Comparison of ENCODE assay signal across 24 mouse cellular contexts in the genomic region with DNA sequence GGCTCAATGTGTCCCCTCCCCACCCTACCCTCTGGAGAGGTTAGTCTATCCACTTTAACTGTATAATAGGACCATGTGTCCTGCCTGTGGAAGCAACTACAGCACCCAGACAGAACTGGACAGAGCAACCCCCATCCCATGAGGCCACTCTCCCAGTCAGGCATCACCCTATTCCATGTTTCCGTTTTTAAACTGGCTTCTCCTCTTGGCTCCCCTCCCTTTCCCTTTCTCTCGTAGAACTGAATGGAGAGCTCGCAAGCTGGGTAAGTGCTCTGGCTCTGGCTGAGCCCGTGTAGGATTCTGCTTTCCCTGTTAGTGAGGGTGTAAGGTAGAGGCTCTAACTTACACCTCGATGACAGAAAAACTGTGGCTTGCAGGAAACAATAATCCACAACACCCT. TPM values are rescaled to one million over a fixed set of nuclear protein-coding genes. Genes with fewer than 3 reads are reported as not detected.
DNase-seq lines count a peak whose midpoint lies in the region; ATAC-seq lines count a peak whose summit lies in the region.
"Had no signal": no experiment of that assay in that cellular context is flagged by ENCODE, and none has a peak within 500 bp of the region (broad histone marks: within the 10 kb centered on the region; RNA-seq: fewer than 3 reads in every experiment).

No protein-coding gene starts in this region.

- peak; percentile 89 for DNase-seq in heart, adult 11 months
- DNase-seq in heart, adult 8-10 months (ENCODE audit: low spot score), result no peak
- no peak for DNase-seq in heart, postnatal 4 days
- DNase-seq: adrenal gland, adult 8-10 months; adrenal gland, postnatal 14 days; adrenal gland, postnatal 36 days; B cell, adult 2 months; cerebellum, adult 11-12 months; cerebellum, adult 2 months; cerebellum, adult 9-10 months; cerebellum, postnatal 10 days; cerebellum, postnatal 25 days had no signal

- H3K9me3 ChIP-seq in heart, embryonic 12.5 days (replicated peaks), result no peaks in the 10 kb centered on the region
- H3K9me3 ChIP-seq in heart, embryonic 13.5 days, result no peaks in the 10 kb centered on the region
- no peaks in the 10 kb centered on the region for H3K9me3 ChIP-seq in heart, embryonic 16.5 days (replicated peaks; ENCODE audit: control insufficient read depth, low read length)
- H3K9me3 ChIP-seq: embryonic facial prominence, embryonic 10.5 days; embryonic facial prominence, embryonic 12.5 days; forebrain, embryonic 13.5 days; forebrain, embryonic 15.5 days; G1E had no signal

- no peak for ATAC-seq in heart, embryonic 12.5 days (ENCODE audit: insufficient number of reproducible peaks, low FRiP score)
- no peak for ATAC-seq in heart, embryonic 13.5 days (ENCODE audit: extremely low read depth, insufficient number of reproducible peaks, low FRiP score, low TSS enrichment)
- peak; percentile 69; the same call in 1 of the 2 replicates for ATAC-seq in heart, embryonic 16.5 days (replicated peaks; ENCODE audit: extremely low read depth, insufficient read depth, low FRiP score)
- ATAC-seq: activated CD4-positive, CD25-positive, alpha-beta regulatory T cell, adult 4 months; CD4-positive, CD25-positive, alpha-beta regulatory T cell, adult 4 months; forebrain, embryonic 13.5 days; forebrain, embryonic 15.5 days; Patski had no signal

- no peak overlapping the region for H3K4me3 ChIP-seq in heart, embryonic 12.5 days
- H3K4me3 ChIP-seq in heart, embryonic 13.5 days, result no peak overlapping the region
- H3K4me3 ChIP-seq in heart, embryonic 16.5 days (ENCODE audit: low read length), result no peak overlapping the region
- H3K4me3 ChIP-seq: embryonic facial prominence, embryonic 10.5 days; embryonic facial prominence, embryonic 12.5 days; forebrain, embryonic 13.5 days; forebrain, embryonic 15.5 days had no signal

- H3K27ac ChIP-seq in heart, embryonic 12.5 days (ENCODE audit: poor library complexity, severe bottlenecking), result no peak overlapping the region
- peak overlapping the region; percentile 53; the same call in 1 of the 2 replicates for H3K27ac ChIP-seq in heart, embryonic 13.5 days (replicated peaks)
- H3K27ac ChIP-seq in heart, embryonic 16.5 days (ENCODE audit: low read length), result peak overlapping the region; percentile 6; the same call in 1 of the 2 replicates
- H3K27ac ChIP-seq: embryonic facial prominence, embryonic 10.5 days; embryonic facial prominence, embryonic 12.5 days; forebrain, embryonic 13.5 days; forebrain, embryonic 15.5 days had no signal

- H3K36me3 ChIP-seq in heart, embryonic 12.5 days, result peaks cover 58% of the 10 kb centered on the region
- H3K36me3 ChIP-seq in heart, embryonic 13.5 days, result peaks cover 84% of the 10 kb centered on the region
- H3K36me3 ChIP-seq in heart, embryonic 16.5 days (ENCODE audit: control insufficient read depth, insufficient read depth), result peaks cover 37% of the 10 kb centered on the region

- no peak overlapping the region for H3K9ac ChIP-seq in heart, embryonic 12.5 days
- no peak overlapping the region for H3K9ac ChIP-seq in heart, embryonic 13.5 days
- no peak overlapping the region for H3K9ac ChIP-seq in heart, embryonic 16.5 days (ENCODE audit: low read length)
- H3K9ac ChIP-seq: embryonic facial prominence, embryonic 12.5 days; forebrain, embryonic 13.5 days; forebrain, embryonic 15.5 days had no signal

- H3K27me3 ChIP-seq in heart, embryonic 12.5 days (replicated peaks), result no peaks in the 10 kb centered on the region
- H3K27me3 ChIP-seq in heart, embryonic 13.5 days (replicated peaks), result no peaks in the 10 kb centered on the region
- no peaks in the 10 kb centered on the region for H3K27me3 ChIP-seq in heart, embryonic 16.5 days (ENCODE audit: control insufficient read depth, insufficient read depth, low read length)
- H3K27me3 ChIP-seq: CH12.LX; embryonic facial prominence, embryonic 12.5 days; forebrain, embryonic 13.5 days; forebrain, embryonic 15.5 days; Patski had no signal

- H3K4me2 ChIP-seq in heart, embryonic 12.5 days, result no peak overlapping the region
- H3K4me2 ChIP-seq in heart, embryonic 13.5 days, result no peak overlapping the region
- H3K4me2 ChIP-seq in heart, embryonic 16.5 days (ENCODE audit: low read depth, low read length), result no peak overlapping the region
- H3K4me2 ChIP-seq: embryonic facial prominence, embryonic 12.5 days; forebrain, embryonic 13.5 days; forebrain, embryonic 15.5 days had no signal

- 54% methylated on average over 5 of the region's 5 CpGs for WGBS in heart, embryonic 12.5 days
- WGBS in heart, embryonic 13.5 days, result 42% methylated on average over 5 of the region's 5 CpGs
- 45% methylated on average over 5 of the region's 5 CpGs for WGBS in heart, embryonic 16.5 days

- H3K4me1 ChIP-seq in heart, embryonic 12.5 days (replicated peaks), result peaks cover 29% of the 10 kb centered on the region
- H3K4me1 ChIP-seq in heart, embryonic 13.5 days, result peaks cover 32% of the 10 kb centered on the region
- peaks cover 14% of the 10 kb centered on the region for H3K4me1 ChIP-seq in heart, embryonic 16.5 days (ENCODE audit: control insufficient read depth, insufficient read depth, low read length)
- H3K4me1 ChIP-seq: embryonic facial prominence, embryonic 10.5 days; embryonic facial prominence, embryonic 12.5 days; forebrain, embryonic 13.5 days; forebrain, embryonic 15.5 days had no signal

RNA-seq across cellular contexts. Expression of gene Bptf, which starts 48.4 kb away (rescaled TPM):
- 19.6 and 21.7 TPM in 2 replicates for polyA plus RNA-seq in heart, embryonic 12.5 days (2016; fragmentation: Nextera tagmentation; extraction: Ambion mirVana)
- polyA plus RNA-seq in heart, embryonic 13.5 days (2015; fragmentation: Nextera tagmentation; extraction: Ambion mirVana), result 17.9 and 18.3 TPM in 2 replicates
- total RNA-seq in heart, adult 8-10 months (2022), result 10 to 100 TPM; 24.8 to 30.3 (median 28.6) TPM
- polyA plus RNA-seq in heart, embryonic 16.5 days (2015; fragmentation: Nextera tagmentation; extraction: Ambion mirVana), result 17.8 and 18.4 TPM in 2 replicates
- 10 to 100 TPM; 42.0 to 44.8 TPM for total RNA-seq in heart, postnatal 4 days (2021)

RNA-seq across cellular contexts. Expression of gene 1810010H24Rik, which starts 58.0 kb away (rescaled TPM):
- polyA plus RNA-seq in heart, embryonic 12.5 days (2016; fragmentation: Nextera tagmentation; extraction: Ambion mirVana), result 1.1 and 2.2 TPM in 2 replicates
- 1.9 and 2.0 TPM in 2 replicates for polyA plus RNA-seq in heart, embryonic 13.5 days (2015; fragmentation: Nextera tagmentation; extraction: Ambion mirVana)
- total RNA-seq in heart, adult 8-10 months (2022), result 1 to 10 TPM; 1.7 to 2.7 (median 2.1) TPM
- 1.6 and 3.7 TPM in 2 replicates for polyA plus RNA-seq in heart, embryonic 16.5 days (2015; fragmentation: Nextera tagmentation; extraction: Ambion mirVana)
- total RNA-seq in heart, postnatal 4 days (2021), result 1 to 10 TPM; 3.7 to 4.0 TPM
